Mouse (Mus musculus) thymus, postnatal 4 days (tissue): ENCODE measurements around the gene Diras1.
"Not testable (repeated sequence)": the region's sequence is repeated elsewhere in the genome, so short reads cannot be mapped to it uniquely, and the experiment has no call there.

Experiments
- DNase-seq: peaks from one replicate; pipeline ENCODE4 v3.0.0; 2021

Gene Diras1

DNA sequence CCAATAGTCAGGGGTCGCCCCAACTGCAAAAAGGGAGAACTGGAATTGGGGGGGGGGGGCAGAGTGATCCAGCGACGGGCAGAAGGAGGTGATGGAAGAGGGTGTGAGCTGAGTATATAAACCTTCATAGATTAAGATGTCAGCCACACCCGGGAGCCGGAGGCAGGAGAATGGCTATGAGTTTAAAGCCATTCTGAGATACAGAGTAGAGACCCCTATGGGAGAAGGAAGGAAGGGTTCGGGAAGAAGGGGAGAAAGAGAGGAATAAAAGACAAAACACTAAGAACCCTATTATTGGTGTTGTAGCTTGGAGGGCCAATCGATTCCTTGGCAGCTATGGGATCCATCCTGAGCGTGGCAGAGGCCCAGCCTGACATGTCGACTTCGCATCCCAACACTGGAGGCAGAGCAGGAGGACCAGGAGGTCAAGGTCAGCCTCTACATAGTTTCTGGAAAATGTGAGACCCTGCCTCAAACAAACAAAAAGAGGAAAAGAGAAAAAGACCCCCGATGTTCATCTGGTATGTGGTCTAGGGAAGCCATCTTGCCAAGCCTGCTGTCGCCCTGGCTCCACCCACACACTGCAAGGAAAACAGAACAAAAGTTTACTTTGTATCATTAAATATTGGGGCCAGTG lies at the start of gene Diras1:
Diras1 (minus strand) TSS at position 24 of the 637 bp plus-strand sequence.
- DNase-seq, result no peak

DNA sequence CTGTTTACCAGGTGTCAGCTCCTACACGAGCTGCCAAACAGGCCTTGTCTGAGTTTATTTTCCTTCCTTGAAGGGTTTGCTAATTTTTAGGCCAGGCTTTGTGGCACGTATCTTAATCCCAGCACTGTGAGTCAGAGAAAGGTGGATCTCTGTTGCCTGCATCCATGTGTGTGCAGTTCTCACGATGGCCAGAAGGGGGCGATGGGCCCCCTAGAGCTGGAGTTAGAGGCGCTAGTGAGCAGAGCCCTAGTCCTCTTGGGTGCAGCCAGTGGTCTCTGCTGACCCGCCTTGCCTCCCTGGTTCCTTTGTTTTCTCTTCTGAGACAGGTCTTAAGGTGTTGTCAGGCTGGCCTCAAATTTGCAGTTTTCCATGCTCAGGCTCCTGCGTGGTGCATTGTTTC lies 48.0 kb upstream of the Diras1 start:
- DNase-seq, result peak; percentile 69

DNA sequence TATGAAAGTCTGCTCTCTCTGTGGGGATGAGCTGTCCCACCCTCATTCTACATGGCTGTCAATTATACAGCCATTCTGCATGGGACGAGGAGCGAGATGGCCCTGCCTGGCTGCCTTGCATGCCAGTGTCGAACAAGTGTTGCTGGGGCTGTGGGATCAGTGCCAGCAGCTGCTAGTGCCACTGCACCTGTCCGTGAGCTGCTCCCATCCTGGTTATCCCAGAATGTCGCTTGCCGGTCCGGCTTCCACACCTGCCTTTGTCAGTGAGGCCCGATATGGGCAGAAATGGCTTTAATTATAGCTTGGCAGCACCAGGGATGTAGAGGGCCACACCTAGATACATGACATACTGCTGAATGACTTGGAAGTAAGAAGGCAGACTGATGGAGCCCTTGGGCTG lies 46.8 kb upstream of the Diras1 start:
- no peak for DNase-seq

DNA sequence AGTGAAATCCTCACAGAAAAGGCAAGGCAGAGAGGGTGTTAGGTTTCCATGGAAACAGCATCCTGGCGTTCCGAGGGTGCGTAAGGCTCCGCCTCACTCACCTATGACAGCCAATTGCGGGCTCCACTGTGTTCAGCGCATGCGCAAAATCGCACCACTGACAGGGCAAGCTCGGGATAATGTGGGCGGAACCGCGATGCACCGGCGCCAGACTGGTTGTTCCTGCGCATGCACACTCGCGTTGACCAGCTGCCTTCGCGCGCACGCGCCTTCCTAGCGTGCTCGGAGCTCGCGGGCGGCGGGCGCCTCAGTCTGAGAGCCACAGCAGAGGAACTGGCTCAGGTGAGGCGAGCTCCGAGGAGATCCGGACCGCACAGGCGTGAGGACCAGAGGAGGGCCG lies 44.4 kb upstream of the Diras1 start, which contains the start of gene Thop1:
Thop1 (plus strand) TSS at position 200 of the 400 bp plus-strand sequence.
- DNase-seq, result peak; percentile 97

DNA sequence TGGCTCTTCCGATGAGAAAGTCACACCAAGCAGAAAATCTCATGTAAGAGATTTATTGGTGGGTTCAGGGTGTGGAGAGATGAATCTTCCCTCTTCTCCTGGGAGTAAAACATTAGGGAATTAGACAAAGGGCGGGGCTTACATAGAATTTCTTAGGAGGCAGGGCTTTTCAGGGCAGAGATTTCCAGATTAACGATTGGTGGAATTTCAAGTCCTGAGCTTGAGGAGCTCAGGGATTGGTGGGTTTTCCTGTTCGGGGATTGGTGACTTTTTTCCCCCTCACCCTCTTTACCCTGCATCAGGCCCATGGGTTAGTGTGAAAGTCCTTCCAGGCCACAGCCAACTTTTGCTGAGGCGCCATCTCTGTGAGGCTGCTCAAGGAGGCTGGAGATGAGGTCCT lies 43.2 kb upstream of the Diras1 start:
- DNase-seq, result no peak

DNA sequence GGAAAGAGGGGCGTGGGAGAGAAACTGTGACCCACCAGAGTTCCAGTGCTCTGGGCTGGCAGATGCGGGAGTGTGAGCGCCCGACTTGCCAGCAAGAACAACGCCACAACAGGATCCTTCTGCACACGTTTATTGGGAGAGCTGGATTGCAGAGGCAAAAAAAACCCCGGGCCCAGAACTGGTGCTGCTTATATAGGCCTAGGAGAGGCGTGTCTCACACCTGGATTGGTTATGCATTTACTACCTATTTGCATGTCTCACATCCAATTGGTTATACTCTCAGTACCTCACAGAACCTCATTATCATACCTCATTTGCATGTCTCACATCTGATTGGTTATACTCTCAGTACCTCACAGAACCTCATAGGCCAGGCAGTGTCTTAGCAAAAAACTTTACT lies 39.1 kb upstream of the Diras1 start:
- not testable (repeated sequence) for DNase-seq

DNA sequence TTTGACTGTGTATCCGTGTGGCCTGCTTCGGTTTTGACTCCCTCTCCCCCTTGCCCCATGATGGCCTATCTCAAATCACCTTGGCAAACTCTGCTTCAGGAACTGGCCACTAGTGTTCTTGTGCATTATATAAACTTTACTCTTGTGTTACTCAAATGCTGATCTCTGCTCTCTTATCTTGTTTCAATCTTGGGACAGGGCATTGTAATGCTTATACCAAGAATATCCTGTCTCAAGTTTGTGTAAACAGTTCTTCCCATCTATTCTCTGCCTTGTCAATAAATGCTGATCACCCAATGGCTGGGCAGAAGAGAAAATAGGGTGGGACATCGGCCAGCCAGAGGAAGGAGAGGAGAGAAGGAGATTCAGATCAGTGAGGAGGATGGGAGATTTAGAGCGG lies 37.2 kb upstream of the Diras1 start:
- no peak for DNase-seq

DNA sequence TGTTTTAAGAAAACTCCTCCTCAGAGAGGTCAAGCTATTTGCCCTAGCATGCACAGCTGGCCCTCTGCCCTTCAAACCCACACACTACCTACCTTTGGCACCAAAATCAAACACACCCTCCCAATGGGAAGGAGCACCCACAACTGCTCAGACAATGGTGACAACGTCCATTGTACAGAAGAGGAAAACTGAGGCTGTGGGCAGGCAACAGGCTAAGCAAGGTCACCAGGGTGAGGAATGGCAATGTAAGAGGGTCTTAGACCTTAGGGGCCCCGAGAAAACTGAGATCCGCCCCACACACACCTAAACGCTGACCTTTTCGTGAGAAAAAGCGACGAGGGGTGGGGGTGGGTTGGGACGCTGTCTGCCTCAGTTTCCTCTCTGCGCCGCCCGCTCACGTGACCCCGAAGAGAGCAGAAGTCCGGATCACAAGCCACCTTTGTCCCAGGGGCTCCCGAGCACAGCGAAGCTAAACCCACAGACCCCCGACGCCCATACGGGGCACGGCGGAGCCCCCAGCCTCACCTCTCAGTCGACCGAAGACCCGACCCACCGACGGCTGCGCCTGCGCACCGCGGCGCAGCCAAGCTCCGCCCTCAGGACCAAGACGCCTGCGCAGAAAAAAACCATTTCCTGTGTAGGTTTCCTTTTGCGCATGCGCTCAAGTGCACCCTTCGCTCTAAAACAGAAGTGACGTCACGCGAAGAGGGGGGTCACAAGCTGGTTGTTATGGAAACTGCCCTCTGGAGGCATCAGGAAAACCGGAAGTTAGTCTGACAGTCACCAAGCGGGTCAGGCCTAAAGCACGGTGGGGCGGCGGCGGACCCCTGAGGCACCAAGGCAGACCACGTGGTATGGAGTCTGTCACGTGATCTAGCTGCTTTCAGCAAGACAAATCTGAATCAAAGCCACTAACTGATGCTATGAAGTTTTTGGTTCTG lies 34.4 kb upstream of the Diras1 start, which contains the start of gene Sgta:
Sgta (minus strand) TSS at position 579 of the 941 bp plus-strand sequence.
- peak; percentile 96 for DNase-seq

DNA sequence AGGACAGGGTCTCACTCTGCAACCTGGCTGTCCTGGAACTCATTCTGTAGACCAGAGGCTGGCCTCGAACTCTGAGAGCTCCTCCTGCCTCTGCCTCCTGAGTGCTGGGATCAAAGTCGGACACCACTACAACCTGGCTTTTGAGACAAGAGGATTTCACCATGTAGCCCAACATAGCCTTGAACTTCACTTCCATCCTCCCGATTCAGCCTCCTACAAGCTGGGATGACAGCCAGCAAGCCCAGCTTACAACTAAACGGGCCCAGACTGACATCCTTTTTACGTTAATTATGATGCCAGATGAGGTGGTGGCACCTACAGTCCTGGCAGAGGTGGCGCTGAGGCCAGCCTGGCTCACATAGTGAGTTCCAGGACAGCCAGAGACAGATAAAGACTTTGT lies 33.4 kb upstream of the Diras1 start:
- no peak for DNase-seq

DNA sequence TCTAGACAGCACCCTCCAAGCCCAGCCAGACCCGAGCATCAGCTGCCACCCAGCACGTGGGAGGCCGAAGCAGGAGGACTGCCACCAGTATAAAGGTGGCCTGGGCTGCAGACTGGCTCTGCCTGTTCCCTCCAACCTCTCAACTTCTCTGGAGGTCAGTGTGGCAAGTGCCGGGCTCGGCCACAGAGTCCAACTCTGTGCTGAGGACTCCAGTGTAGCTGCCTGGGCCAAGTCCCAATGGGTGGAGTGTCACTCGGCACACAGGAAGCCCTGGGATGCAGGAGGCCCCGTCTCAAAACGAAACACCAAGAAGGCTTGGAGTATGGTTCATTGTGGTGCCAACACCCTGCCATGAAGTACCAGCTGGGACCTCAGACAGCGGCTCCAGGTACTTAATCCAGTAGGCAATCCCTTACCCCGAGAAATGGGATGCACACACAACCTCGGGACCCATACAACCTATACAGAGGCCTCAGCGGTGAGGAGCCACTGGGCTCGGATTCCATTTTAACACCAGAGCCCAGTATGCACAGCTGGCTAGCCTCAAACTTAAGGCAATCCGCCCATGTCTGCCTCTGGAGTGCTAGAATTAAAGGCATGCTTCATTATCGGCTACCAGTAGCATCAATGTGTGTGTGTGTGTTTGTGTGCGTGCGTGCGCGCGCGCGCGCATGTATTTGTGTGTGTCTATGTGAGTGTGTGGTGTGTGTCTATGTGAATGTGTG lies 32.1 kb upstream of the Diras1 start:
- DNase-seq, result no peak

DNA sequence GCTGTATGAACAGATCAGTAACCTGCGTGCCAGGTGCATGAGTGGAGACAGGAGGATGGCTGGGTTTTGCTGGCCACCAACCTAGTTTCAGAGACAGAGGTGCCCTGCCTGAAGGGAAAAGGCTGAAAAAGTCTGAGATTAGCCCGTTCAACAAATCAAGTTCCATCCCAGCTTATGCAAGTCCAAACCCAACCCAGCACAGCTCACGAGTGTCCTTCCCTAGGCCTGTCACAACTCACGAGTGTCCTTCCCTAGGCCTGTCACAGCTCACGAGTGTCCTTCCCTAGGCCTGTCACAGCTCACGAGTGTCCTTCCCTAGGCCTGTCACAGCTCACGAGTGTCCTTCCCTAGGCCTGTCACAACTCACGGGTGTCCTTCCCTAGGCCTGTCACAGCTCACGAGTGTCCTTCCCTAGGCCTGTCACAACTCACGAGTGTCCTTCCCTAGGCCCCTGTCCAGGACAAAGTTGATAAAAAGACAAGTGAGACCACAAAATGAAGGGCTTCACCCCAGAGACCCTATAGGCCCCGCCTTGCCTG lies 30.4 kb upstream of the Diras1 start:
- not testable (repeated sequence) for DNase-seq

DNA sequence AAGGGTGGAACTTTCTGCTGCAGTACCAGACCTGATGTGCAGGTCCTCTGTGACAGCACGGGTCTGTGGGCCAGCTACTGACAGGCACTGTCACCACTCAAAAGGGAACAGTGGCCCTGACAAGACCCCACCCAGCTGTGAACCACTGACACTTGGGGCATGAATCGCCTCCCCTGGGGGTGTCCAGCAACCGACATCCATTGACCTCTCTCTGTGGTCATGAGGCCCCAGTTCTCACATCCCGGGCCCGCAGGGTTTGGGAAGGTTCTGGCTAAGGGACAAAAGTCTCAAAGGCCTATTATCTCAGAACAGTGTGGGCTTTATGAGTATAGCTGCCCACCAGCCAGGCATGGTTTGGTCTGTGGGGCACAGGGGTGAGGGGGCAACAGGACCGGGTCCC lies 29.7 kb upstream of the Diras1 start:
- no peak for DNase-seq

DNA sequence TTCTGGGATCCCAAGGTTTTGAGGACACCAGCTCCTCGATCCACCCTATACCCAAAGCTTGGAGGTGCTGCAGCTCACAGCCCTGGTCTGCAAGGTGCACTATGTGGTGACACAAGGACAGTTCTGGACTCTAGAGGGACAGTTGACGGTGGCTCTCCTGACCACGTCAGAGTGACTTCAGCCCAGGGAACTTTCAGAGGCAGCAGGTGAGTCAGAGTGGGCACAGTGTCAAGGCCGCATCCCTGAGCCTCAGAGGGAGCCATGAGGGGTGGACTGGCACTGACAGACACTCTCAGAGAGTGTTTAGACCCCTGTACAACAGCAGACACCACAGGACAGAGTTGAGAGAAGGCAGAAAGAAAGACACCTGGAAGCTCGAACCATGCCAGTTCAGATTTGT lies 27.1 kb upstream of the Diras1 start:
- DNase-seq, result no peak

DNA sequence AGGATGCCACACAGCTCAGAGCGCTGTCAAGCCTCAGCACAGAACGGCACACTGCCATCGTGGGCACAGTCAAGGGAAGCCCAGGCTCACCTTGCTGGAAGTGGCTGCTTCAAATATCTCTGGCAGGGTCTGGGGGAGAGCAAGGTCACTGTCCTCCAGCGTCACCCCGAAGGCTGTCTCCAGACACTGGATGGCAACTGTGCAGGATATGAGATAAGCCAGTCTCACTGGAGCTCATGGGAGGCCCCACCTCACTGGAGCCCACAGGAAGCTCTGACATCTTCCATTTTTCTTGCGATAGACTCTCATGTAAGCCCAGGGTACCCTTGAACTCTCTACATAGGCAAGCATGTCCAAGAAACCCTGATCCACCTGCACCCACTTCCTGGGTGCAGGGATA lies 25.7 kb upstream of the Diras1 start:
- no peak for DNase-seq

DNA sequence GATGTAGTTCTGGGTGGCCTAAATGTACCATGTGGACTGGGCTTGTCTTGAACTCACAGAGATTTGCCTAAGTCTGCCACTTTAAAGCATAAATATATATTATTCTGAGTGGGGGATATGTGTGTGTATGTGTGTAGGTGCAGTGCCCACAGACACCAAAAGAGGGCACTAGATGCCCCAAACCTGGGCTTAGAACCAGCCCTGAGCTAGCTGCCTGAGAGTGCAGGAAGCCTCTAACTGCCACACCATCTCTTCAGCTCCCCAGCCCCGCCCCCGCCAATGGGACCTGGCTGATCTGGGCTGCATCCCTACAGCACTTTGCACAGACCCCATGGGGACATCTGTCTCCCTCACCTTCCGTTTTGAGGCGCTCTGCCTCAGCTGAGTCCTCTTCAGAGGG lies 25.2 kb upstream of the Diras1 start:
- DNase-seq, result peak; percentile 70

DNA sequence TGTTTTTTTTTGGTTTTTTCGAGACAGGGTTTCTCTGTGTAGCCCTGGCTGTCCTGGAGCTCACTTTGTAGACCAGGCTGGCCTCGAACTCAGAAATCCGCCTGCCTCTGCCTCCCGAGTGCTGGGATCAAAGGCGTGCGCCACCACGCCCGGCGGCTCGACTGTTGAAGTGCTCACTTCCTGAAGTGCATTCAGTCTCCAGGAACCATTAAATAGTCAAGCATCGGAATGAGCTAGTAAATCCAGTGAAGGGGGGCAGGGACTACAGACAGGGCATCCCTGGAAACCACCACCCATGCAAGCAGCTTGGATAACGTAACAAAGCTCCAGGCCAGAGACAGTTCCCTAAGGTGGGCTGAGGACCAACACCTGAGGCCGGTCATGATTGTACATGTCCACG lies 19.8 kb upstream of the Diras1 start:
- not testable (repeated sequence) for DNase-seq

DNA sequence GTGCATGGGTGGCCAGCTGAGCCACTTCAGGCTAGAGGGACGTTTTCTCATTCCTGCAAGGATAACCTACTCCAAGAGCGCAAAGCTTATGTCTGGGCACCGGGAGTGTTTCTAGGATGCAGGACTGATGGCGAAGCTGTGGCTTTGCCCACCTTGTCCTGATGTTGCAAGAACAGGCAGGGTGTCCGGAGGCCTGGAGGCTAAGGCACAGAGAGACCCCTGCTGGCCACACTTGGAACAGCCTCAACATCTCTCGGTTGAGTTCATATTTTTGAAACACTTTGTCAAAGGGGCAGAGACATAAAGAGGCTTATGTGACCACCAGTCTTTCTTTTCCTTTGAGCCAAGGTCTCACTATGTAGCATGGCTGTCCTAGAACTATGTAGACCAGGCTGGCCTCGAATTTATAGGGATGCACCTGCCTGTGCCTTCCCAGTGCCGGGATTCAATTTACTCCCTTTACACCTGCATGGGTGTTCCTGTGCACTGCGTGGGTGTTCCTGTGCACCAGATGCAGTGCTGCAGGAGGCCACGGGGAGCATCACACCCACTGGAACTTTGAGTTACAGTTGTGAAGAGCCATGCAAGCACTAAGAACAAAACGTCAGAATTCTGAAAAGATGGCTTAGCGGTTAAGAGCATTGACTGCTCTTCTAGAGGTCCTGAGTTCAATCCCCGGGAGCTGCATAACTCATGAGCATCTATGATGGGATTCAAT lies 16.2 kb upstream of the Diras1 start:
- peak; percentile 88 for DNase-seq

DNA sequence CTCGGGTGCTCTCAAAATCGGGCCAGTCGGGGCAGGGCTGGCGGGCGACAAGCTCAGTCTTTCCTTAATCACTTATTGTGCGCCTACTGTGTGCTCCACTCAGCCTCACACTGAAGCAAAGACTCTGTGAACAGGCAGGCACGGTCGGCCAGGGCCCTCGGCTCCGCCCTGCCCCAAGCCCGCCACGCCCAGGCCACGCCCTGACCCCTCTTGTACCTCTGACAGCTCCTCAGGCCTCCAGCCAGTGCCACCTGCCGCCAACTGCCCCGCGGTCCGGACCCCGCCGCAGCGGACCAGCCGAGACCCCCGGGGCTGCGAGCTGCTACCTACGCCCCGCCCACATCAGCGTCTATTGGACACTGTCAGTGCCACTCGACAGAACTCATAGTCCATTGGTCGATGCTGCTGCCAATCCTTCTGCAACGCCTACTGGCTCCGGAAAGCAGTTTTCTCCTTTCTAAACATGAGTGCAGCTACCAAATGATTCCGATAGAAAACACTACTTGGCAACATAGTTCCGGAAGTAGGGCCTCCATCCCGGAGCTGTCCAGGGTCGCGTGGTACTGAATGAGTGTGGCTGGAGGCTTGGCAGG lies 11.6 kb upstream of the Diras1 start, which contains the start of gene Slc39a3:
Slc39a3 (minus strand) TSS at position 439 of the 593 bp plus-strand sequence.
- DNase-seq, result peak; percentile 99

DNA sequence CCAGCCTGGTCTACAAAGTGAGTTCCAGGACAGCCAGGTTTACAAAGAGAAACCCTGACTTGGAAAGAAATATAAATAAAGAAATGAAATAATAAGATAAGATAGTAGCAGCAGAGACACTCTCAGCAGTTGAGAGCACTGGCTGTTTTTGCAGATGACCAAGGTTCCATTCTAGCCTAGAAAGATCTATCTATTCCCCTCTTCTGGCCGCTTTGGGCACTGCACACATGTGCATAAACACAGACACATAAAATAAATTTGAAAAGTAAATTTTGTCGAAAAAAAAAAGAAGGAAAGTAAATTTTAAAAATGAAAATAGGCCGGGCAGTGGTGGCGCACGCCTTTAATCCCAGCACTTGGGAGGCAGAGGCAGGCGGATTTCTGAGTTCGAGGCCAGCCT lies 10.8 kb upstream of the Diras1 start:
- peak; percentile 60 for DNase-seq

DNA sequence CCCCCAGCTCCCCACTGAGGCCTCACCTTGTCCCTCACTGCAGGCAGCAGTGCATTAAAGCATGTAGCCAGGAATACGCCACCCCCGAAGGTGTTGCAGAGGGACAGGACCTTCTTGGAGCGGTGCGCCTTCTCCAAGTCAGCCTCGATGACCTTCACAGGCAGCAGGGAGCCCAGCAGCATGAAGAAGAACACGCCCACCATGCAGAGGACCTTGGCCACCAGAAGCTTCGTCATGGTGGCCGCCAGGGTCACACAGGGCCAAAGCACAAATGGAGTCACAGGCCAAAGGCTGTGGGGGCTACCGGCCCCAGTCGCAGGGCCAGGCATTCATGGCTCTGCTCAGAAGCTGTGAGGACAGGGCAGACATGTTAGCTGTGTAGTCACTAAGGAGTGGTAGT lies 8.1 kb upstream of the Diras1 start:
- DNase-seq, result no peak

DNA sequence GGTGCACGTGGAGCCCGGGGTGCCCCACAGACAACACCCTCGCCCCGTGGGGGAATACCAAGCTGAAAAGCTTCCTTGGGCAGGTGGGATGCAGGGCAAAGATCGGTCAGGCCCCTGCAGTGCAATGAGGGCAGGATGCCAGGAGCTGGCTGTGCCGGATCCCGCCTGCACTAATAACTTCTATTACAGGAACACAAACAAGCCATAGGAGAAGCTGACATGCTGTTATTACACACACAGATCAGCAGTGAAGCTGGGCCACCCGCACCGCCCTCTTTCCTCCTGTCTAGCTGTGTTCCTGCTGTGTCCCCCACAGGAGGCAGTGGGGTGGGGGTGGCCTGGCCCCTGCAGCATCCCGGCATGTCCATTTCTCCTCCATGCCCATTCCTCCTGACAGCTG lies 3.6 kb upstream of the Diras1 start:
- no peak for DNase-seq

DNA sequence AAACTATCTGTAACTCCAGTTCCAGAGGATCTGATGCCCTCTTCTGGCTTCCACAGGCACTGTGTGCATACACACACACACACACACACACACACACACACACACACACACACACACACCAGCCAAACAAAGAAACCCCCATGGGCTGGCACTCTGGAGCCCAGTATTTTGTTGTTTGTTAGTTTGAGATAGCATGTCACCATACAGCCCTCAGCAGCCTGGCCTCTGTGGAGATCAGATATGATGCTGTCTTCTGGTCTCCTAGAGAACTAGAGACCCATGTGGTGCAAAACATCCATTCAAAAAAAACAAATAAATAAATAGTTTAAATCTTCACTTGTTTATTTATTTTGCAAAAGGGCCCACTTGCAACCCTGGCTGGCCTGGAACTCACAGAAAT lies 2.8 kb upstream of the Diras1 start:
- no peak for DNase-seq
